Mouse (Mus musculus) E14TG2a.4 (cell line): ENCODE measurements at regions not wholly inside any gene's neighbourhood (a gene's known extent, or its start where the extent isn't known, plus 50 kb on each side); places are given as distances from the start of the nearest gene placed in this dataset.

Experiments used
- H3K27me3 ChIP-seq: 2 replicates; pipeline ENCODE4 v1.6.1; 2014; ENCODE audit warnings: low read length, control low read depth; ENCODE audit not compliant: insufficient read depth
- H3K36me3 ChIP-seq: 2 replicates; pipeline ENCODE4 v1.6.1; 2014; ENCODE audit warnings: low read length, control low read depth; ENCODE audit not compliant: insufficient read depth
- H3K4me1 ChIP-seq: replicated peaks from 2 replicates; pipeline ENCODE4 v1.6.1; 2014; ENCODE audit warnings: low read depth, low read length, control low read depth
- H3K4me3 ChIP-seq: replicated peaks from 2 replicates; pipeline ENCODE4 v1.5.1; 2014; ENCODE audit warnings: mild to moderate bottlenecking, low read length
- H3K9me3 ChIP-seq: 2 replicates; pipeline ENCODE4 v1.6.1; 2014; ENCODE audit warnings: low read length, control low read depth
- CTCF ChIP-seq: conservative IDR thresholded peaks from 2 replicates; pipeline ENCODE4 v1.5.1; 2014; ENCODE audit warnings: low read length
- NANOG ChIP-seq: IDR thresholded peaks from 2 replicates; pipeline ENCODE4 v1.6.1; 2014; ENCODE audit warnings: borderline replicate concordance, low read length, mixed read lengths
- POU5F1 ChIP-seq: IDR thresholded peaks from 2 replicates; pipeline ENCODE4 v1.6.1; 2014; ENCODE audit warnings: low read length, borderline replicate concordance

DNA sequence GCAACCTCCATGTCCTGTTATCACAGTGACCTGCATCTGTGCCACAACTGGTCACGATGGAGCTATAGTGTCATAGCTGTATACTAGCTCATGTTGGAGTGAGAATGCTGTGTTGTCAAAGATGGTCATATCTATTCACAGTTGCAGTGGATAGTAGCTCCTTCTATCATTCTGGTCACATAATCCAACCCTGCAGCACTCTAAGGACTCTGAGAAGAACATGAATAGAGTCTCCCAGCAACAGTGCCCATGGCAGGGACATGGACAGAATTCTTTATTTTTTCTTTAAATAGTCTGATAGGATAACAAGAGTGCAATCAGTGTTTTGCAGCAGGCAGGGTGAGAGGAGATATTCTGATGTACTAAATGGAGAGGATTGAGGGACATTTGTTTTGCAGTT is 67.1 kb upstream of the Ednrb start:
- Histone ChIP-seq H3K27me3 (no peaks in the 10 kb centered on the region), H3K4me3 (no peak overlapping the region), H3K4me1 (peaks cover 16% of the 10 kb centered on the region), H3K36me3 (no peaks in the 10 kb centered on the region), H3K9me3 (no peaks in the 10 kb centered on the region)
- no peak for TF ChIP-seq NANOG
- no peak for TF ChIP-seq CTCF
- TF ChIP-seq POU5F1 = no peak

DNA sequence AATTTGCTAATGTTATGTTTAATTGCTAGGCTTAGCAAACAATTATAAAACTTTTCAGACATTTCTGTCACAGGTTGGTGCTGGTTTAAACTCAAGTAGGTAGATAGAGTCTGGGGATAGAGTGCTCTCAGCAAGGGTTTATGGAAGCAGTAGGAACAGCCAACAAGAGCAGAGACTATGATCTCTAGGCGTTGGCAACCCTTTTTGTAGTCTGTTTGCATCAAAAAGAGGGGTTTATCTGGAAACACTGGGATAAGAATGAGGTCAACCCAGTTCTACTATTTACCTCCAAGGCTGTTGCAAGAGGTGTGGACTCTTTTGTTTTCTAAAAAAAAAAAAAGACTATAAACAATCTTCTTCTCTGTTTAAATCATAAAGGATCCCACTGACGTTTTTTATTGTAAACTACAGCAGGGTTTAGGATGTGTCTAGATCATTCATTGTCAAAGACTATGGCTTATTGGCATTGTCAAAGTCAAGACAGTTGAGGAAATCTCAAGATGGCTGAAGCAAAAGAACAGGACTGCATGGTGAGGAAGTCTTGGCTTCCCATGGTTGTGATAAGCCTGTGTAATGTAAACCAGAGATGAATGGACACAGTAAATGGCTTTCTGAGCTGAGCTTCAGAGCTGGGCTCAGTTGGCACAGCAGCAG is 62.3 kb upstream of the Ednrb start:
- Histone ChIP-seq H3K9me3 (no peaks in the 10 kb centered on the region), H3K27me3 (no peaks in the 10 kb centered on the region), H3K36me3 (no peaks in the 10 kb centered on the region), H3K4me3 (no peak overlapping the region), H3K4me1 (peaks cover 42% of the 10 kb centered on the region)
- TF ChIP-seq POU5F1 = no peak
- peak; percentile 52; the same call in 1 of the 2 replicates for TF ChIP-seq NANOG

DNA sequence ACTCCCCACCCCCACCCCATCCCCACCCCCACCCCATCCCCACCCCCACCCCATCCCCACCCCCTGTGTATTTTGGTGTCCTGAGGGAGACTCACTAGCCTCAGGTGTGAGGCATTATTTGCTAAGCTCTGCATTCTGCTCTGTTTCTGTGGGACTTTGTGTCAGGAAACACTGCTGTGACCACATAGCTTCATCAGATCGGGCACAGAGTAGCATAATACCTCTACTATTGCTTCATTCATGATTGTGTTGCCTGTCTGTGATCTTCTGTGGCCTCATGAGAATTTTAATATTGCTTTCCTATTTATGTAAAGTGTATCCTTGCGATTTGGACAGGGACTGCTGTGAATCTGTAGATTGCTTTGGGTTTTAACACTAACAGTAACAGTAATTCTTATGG is 56.6 kb upstream of the Ednrb start:
- no peak overlapping the region for H3K4me3 ChIP-seq
- no peak for TF ChIP-seq CTCF
- peaks cover 40% of the 10 kb centered on the region for H3K4me1 ChIP-seq
- no peaks in the 10 kb centered on the region for H3K36me3 ChIP-seq
- no peaks in the 10 kb centered on the region for H3K27me3 ChIP-seq
- H3K9me3 ChIP-seq = no peaks in the 10 kb centered on the region

DNA sequence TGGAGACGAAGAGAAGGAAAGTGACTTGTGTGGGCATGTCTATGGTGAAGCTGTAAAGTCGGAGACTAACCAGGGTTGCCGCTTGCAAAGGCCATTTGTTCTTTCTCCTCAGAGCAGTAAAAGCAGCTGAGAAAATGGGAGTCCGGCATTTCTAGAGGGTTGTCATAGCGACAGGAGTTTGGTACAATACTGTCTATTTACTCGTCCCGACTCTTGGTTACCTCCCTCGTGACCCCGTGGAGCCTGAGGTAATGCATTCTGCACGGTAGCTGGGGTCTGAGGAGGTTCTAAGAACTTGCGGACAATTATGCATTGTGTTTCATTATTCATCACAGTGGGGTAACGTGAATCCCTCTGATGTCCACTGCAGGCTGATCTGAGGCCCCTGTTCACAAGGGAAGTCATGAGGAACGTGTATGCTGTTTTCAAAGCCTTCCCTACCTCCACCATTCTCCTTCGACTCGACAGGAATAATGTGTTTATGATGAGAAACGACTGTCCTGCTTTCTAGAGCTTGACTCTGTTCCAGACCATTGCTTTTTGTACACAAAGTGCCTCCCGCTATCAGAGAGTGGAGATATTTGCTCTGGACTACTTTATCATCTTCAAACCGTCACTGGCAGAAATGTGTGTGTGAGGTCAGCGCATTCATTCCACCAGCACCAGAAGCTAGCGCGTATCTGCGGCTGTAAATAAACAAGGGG is 55.1 kb upstream of the Ednrb start:
- H3K4me3 ChIP-seq = no peak overlapping the region
- TF ChIP-seq POU5F1 (no peak), NANOG (no peak; the same call in 1 of the 2 replicates), CTCF (no peak)
- no peaks in the 10 kb centered on the region for H3K36me3 ChIP-seq
- H3K9me3 ChIP-seq = no peaks in the 10 kb centered on the region
- no peaks in the 10 kb centered on the region for H3K27me3 ChIP-seq
- peaks cover 32% of the 10 kb centered on the region for H3K4me1 ChIP-seq

DNA sequence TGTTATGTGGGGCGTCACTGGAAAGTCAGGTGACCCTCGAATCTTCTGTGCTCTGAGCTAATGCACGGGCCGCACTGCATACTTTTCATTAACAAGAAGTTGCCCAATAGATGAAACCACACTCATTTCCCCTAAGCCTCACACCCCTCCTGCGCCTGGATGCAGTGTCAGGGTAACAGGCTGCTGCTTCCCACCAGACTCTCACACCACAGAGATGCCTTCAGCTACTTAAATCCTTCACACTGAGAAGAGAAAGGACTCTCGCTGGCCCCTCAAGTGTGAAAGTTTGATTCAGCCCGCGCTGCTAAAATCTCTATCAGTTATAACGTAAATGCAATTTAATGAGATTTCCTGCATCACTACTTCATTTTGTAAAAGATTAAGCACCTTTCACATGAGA is 54.5 kb upstream of the Ednrb start:
- Histone ChIP-seq H3K4me3 (no peak overlapping the region), H3K36me3 (no peaks in the 10 kb centered on the region), H3K4me1 (peaks cover 27% of the 10 kb centered on the region), H3K9me3 (no peaks in the 10 kb centered on the region), H3K27me3 (no peaks in the 10 kb centered on the region)
- no peak for TF ChIP-seq CTCF
- no peak for TF ChIP-seq POU5F1
- TF ChIP-seq NANOG = no peak

DNA sequence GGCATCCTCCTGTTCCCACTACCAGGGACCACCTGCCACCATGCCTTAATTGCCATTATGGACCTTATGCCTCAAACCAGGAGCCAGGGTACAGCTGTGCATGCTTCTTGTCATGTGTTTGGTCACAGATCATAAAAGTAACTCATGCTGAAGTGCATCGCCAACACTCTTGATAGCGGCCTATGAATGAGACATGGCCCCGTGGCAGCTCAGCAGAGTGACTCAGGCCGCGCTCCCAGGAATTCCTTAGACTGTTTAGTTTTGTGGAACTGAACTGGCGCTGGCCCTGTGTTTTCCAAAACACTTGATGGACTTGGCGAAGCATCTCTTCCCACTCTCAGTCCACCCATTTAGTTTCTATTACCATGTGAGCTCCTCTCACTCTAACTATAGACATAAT is 51.1 kb upstream of the Ednrb start:
- no peaks in the 10 kb centered on the region for H3K36me3 ChIP-seq

More for the DNA sequence above, 51.1 kb upstream of the Ednrb start:
- Histone ChIP-seq H3K27me3 (no peaks in the 10 kb centered on the region), H3K9me3 (no peaks in the 10 kb centered on the region), H3K4me3 (no peak overlapping the region), H3K4me1 (peaks cover 15% of the 10 kb centered on the region)
- TF ChIP-seq POU5F1 = no peak
- no peak for TF ChIP-seq NANOG
- TF ChIP-seq CTCF = no peak
